Mouse (Mus musculus) E14TG2a.4 (cell line): ENCODE data around the gene Lkaaear1.

Experiments
- H3K27me3 ChIP-seq: 2 replicates; pipeline ENCODE4 v1.6.1; 2014; ENCODE audit warnings: low read length, control low read depth; ENCODE audit not compliant: insufficient read depth
- H3K36me3 ChIP-seq: 2 replicates; pipeline ENCODE4 v1.6.1; 2014; ENCODE audit warnings: low read length, control low read depth; ENCODE audit not compliant: insufficient read depth
- H3K4me1 ChIP-seq: replicated peaks from 2 replicates; pipeline ENCODE4 v1.6.1; 2014; ENCODE audit warnings: low read depth, low read length, control low read depth
- H3K4me3 ChIP-seq: replicated peaks from 2 replicates; pipeline ENCODE4 v1.5.1; 2014; ENCODE audit warnings: mild to moderate bottlenecking, low read length
- H3K9me3 ChIP-seq: 2 replicates; pipeline ENCODE4 v1.6.1; 2014; ENCODE audit warnings: low read length, control low read depth
- CTCF ChIP-seq: conservative IDR thresholded peaks from 2 replicates; pipeline ENCODE4 v1.5.1; 2014; ENCODE audit warnings: low read length
- NANOG ChIP-seq: IDR thresholded peaks from 2 replicates; pipeline ENCODE4 v1.6.1; 2014; ENCODE audit warnings: borderline replicate concordance, low read length, mixed read lengths
- POU5F1 ChIP-seq: IDR thresholded peaks from 2 replicates; pipeline ENCODE4 v1.6.1; 2014; ENCODE audit warnings: low read length, borderline replicate concordance

Lkaaear1 gene

DNA sequence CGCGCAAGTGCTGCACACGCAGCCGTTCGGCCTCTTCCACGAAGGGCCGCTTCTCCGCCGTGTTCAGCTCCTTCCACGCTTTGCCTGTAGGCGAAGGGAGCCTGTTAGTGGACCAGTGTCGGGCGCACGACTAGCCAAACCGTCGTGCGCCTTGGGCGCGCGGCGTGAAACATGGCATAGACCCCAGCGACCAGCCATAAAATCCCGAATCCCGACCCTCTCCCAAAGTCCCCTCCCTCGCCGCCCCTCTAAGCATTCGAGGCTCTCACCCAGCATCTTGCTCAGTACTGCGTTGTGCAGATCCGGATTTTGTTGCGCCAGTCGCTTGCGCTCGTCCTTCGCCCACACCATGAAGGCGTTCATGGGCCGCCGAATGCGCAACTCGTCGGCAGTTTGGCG is 27.3 kb downstream of the Lkaaear1 start:
- Histone ChIP-seq H3K36me3 (no peaks in the 10 kb centered on the region), H3K9me3 (no peaks in the 10 kb centered on the region), H3K4me3 (peak overlapping the region; percentile 78), H3K27me3 (peaks cover 72% of the 10 kb centered on the region), H3K4me1 (peaks cover 56% of the 10 kb centered on the region)
- TF ChIP-seq CTCF, result no peak
- no peak for TF ChIP-seq POU5F1
- no peak for TF ChIP-seq NANOG

DNA sequence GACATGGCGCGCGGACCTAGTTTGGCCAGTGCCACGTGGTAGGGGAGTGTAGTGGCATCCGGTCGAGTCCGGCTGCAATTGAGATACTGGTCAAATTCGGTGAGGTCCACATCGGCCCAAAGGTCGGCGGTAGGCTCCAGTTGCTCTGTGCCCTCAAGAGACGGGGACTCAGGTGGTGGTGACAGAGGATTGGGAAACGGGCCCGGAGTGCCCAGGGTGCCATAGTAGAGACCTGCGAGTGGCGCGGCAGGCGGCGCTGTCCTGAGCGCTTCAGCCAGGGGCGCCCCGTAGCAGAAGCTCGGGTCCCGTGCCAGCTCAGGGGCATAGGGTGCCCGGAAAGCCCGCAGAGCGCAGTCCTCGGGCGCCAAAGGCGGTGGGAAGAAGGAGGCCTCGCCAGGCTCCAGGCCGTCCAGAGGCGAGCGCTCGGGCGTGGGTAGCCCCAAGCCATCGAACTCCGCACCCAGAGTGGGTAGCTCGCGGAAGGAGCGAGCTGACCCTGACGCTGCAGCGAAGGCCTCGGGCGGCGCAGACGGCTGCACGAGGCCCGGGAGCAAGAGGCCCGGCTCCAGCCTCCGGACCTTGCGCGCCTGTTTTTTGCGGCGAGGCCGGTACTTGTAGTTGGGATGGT is 27.8 kb downstream of the Lkaaear1 start:
- Histone ChIP-seq H3K27me3 (peaks cover 72% of the 10 kb centered on the region), H3K36me3 (no peaks in the 10 kb centered on the region), H3K4me3 (peak overlapping the region; percentile 78), H3K9me3 (no peaks in the 10 kb centered on the region), H3K4me1 (peaks cover 51% of the 10 kb centered on the region)
- TF ChIP-seq CTCF (no peak), NANOG (no peak), POU5F1 (no peak)

GRCm38 (mm10) chr2:181663298-181663630 is 35.0 kb downstream of the Lkaaear1 start:
- Histone ChIP-seq H3K4me1 (peaks cover 44% of the 10 kb centered on the region), H3K27me3 (peaks cover 7% of the 10 kb centered on the region; the same call in 1 of the 2 replicates), H3K36me3 (no peaks in the 10 kb centered on the region), H3K9me3 (no peaks in the 10 kb centered on the region), H3K4me3 (no peak overlapping the region)
- TF ChIP-seq NANOG, result no peak
- TF ChIP-seq CTCF, result no peak
- no peak for TF ChIP-seq POU5F1

DNA sequence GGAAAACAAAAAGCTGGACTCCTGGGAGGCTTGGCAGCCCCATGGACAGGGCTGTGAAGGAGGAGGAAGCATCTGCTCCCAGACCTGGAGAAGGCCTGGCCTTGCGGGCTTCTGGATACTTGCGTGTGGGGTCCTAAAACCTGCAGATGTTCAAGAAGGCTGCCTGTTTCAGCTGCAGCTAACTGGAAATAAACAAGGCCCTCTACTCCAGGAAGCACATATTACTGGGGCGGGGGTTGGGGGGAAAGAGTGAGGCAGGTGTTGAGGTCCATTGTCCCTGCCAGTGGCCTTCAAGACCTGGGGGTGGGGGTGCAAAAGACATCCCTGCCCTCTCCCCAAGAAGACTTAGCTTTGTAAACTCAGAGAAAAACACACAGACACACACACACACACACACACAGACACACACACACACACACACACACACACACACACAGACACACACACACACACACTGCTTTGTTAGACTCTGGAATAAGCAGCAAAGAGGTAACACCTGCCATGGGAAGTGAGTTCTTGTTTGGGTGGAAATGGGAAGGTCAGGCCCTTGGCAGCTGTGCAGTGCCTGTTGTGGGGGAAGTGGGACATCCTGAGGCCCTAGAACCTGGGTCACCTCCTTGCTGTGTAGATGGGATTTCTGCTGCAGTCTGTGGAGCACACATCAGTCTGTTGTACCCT is 35.5 kb downstream of the Lkaaear1 start:
- Histone ChIP-seq H3K4me1 (peaks cover 44% of the 10 kb centered on the region), H3K4me3 (no peak overlapping the region), H3K36me3 (no peaks in the 10 kb centered on the region), H3K27me3 (peaks cover 2% of the 10 kb centered on the region; the same call in 1 of the 2 replicates), H3K9me3 (no peaks in the 10 kb centered on the region)
- TF ChIP-seq POU5F1 (no peak), NANOG (no peak), CTCF (no peak)

GRCm38 (mm10) chr2:181659609-181660055 is 38.6 kb downstream of the Lkaaear1 start:
- Histone ChIP-seq H3K36me3 (peaks cover 26% of the 10 kb centered on the region), H3K4me1 (peaks cover 60% of the 10 kb centered on the region), H3K27me3 (no peaks in the 10 kb centered on the region), H3K9me3 (no peaks in the 10 kb centered on the region), H3K4me3 (peak overlapping the region; percentile 63)
- TF ChIP-seq CTCF (peak; percentile 77), POU5F1 (no peak)

DNA sequence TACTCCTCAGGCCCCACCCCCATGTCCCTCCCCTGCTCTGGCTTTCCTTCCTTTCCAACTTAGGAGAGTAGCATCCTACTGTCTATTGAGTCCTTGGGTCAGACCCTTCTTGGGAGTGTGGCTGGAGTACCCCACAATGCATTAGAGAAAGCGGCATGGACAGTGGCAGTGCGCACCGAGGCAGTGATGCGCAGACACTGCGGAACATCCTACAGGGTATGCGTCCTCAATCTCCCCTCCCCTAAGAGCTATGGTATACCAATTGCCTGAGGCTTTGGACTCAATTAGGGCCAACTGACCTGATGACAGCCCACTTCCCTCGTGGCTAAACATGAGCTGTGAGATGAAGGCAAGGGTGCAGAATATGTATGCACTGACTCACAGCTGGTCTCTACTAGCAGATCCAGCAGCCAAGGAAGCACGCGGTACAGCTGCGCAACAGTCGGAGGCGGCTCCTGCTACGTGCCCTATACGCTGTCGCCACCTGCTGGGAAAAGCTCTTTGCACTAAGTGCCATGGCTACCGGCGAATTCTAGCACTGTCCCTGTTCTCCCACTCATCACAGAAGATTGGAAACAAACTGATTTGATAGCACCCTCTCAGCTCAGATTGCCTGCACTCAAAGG is 39.2 kb downstream of the Lkaaear1 start:
- peaks cover 32% of the 10 kb centered on the region for H3K36me3 ChIP-seq
- H3K4me3 ChIP-seq, result peak overlapping the region; percentile 63
- H3K9me3 ChIP-seq, result no peaks in the 10 kb centered on the region
- no peaks in the 10 kb centered on the region for H3K27me3 ChIP-seq
- no peak for TF ChIP-seq POU5F1
- TF ChIP-seq NANOG, result no peak
- TF ChIP-seq CTCF, result no peak
- peaks cover 60% of the 10 kb centered on the region for H3K4me1 ChIP-seq

DNA sequence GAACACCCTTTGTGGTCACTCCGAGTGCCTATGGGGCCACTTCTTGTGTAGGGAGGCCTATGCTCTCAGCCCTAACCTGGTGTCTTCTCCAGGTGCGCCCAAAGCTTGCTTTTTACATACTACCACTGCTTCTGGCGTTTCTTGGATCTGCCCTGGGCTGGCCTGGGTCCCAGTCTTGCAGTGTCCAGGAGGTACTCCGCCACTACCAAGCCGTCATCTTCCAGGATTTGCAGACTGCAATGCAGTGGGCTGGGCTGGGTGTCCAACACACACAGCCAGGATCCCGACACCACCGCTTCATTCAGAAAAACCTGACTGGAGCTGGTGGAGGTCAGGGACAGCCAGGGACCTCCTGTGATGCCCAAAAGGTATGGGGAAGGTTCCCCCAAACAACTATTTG is 39.7 kb downstream of the Lkaaear1 start:
- no peak for TF ChIP-seq POU5F1
- TF ChIP-seq CTCF, result no peak
- TF ChIP-seq NANOG, result no peak
- H3K4me3 ChIP-seq, result peak overlapping the region; percentile 63
- H3K4me1 ChIP-seq, result peaks cover 56% of the 10 kb centered on the region
- no peaks in the 10 kb centered on the region for H3K27me3 ChIP-seq
- peaks cover 37% of the 10 kb centered on the region for H3K36me3 ChIP-seq
- H3K9me3 ChIP-seq, result no peaks in the 10 kb centered on the region

DNA sequence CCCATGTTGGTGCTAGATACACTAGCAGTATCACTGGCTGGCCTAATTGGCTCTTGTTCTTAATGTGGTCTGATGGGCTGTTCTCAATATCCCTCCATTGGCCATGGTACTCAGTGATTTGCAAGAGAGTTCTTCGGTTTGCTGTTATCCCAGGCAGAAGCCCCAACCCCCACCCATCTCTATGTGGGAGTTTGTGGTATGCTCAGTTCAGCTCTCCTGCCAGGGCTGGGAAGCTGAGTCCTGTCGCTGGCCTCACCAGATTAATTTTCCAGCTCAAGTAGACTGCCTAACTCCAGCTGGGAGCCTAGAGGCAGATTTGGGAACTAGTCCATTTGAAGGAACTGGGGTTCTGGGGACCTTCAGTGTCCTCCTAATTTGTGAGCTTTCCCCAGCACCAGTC is 40.8 kb downstream of the Lkaaear1 start:
- TF ChIP-seq POU5F1 (no peak), CTCF (no peak), NANOG (no peak)
- Histone ChIP-seq H3K9me3 (no peaks in the 10 kb centered on the region), H3K27me3 (no peaks in the 10 kb centered on the region), H3K4me3 (no peak overlapping the region), H3K4me1 (peaks cover 46% of the 10 kb centered on the region), H3K36me3 (peaks cover 48% of the 10 kb centered on the region)

- Histone ChIP-seq H3K9me3 (no peaks in the 10 kb centered on the region), H3K36me3 (peaks cover 55% of the 10 kb centered on the region), H3K4me3 (no peak within 1 kb of the TSS), H3K4me1 (peaks cover 45% of the 10 kb centered on the region), H3K27me3 (no peaks in the 10 kb centered on the region)
- no peak for TF ChIP-seq NANOG
Observed at GRCm38 (mm10) chr2:181656734-181657133, 41.5 kb downstream of the Lkaaear1 start, which contains the start of gene Gm29797. Gene Gm29797 (plus strand): TSS chr2:181657034.
